11 mouse cellular contexts compared by ENCODE assay signal in genomic region chr4:139341556-139342233, GRCm38 (mm10). TPM values are rescaled to one million over a fixed set of nuclear protein-coding genes. Genes with fewer than 3 reads are reported as not detected.
A peak's percentile ranks its signal among the peaks of the same experiment; 100 is the strongest.
DNase-seq lines count a peak whose midpoint lies in the region; ATAC-seq and TF ChIP-seq lines count a peak whose summit lies in the region.
"Had no signal": no experiment of that assay in that cellular context is flagged by ENCODE, and none has a peak within 500 bp of the region (broad histone marks: within the 10 kb centered on the region; RNA-seq: fewer than 3 reads in every experiment).

No protein-coding gene starts in this region.

- no peaks in the 10 kb centered on the region for H3K27me3 ChIP-seq in cerebellum, adult 2 months (ENCODE audit: control insufficient read depth, insufficient read depth, low read length)
- no peaks in the 10 kb centered on the region; the same call in 1 of the 2 replicates for H3K27me3 ChIP-seq in forebrain, embryonic 11.5 days (ENCODE audit: control insufficient read depth, insufficient read depth, low read length)

- no peak for ATAC-seq in forebrain, embryonic 11.5 days (replicated peaks; ENCODE audit: low FRiP score)

- no peaks in the 10 kb centered on the region; the same call in 1 of the 2 replicates for H3K36me3 ChIP-seq in forebrain, embryonic 11.5 days (ENCODE audit: control insufficient read depth, insufficient read depth, low read length)

- DNase-seq in heart, postnatal 4 days: peak; percentile 29
- DNase-seq in heart, adult 18-20 months: no peak
- peak; percentile 46 for DNase-seq in 3134 (ENCODE audit: extremely low read depth, insufficient read length, low spot score)
- peak; percentile 89 for DNase-seq in adrenal gland, postnatal 14 days
- peak; percentile 28 to 36 for DNase-seq in lung, postnatal 4 days
- no peak for DNase-seq in cerebellum, adult 2 months
- no peak for DNase-seq in frontal cortex, postnatal 25 days (ENCODE audit: low spot score in 2 of 2)
- DNase-seq in forebrain, embryonic 11.5 days (ENCODE audit: low spot score): no peak
- DNase-seq: cerebellum, postnatal 10 days had no signal

- 55% methylated on average over 7 of the region's 7 CpGs for WGBS in cerebellum, adult 2 months
- WGBS in forebrain, embryonic 11.5 days: 77% methylated on average over 7 of the region's 7 CpGs

- no peak for TF ChIP-seq CTCF in cerebellum, adult 2 months (IDR thresholded peaks at IDR 0.05; ENCODE audit: borderline replicate concordance, insufficient read depth, low read depth, low read length)

- H3K4me3 ChIP-seq in cerebellum, adult 2 months (replicated peaks; ENCODE audit: insufficient read depth, low read depth, low read length): no peak overlapping the region
- H3K4me3 ChIP-seq in forebrain, embryonic 11.5 days (ENCODE audit: low read depth, low read length): no peak overlapping the region
- H3K4me3 ChIP-seq: hindbrain, embryonic 10.5 days; layer of hippocampus, adult 2 months had no signal

- no peak overlapping the region for H3K4me2 ChIP-seq in forebrain, embryonic 11.5 days (ENCODE audit: low read depth, low read length, severe bottlenecking)

- no peaks in the 10 kb centered on the region for H3K9me3 ChIP-seq in forebrain, embryonic 11.5 days (ENCODE audit: control insufficient read depth, low read length)
- H3K9me3 ChIP-seq: hindbrain, embryonic 10.5 days had no signal

- no peak overlapping the region for H3K27ac ChIP-seq in cerebellum, adult 2 months (ENCODE audit: insufficient read depth, low read length)
- no peak overlapping the region for H3K27ac ChIP-seq in forebrain, embryonic 11.5 days (ENCODE audit: low read depth, low read length)
- H3K27ac ChIP-seq: hindbrain, embryonic 10.5 days; layer of hippocampus, adult 2 months had no signal

- TF ChIP-seq POLR2A in cerebellum, adult 2 months (IDR thresholded peaks at IDR 0.05; ENCODE audit: borderline replicate concordance, insufficient read depth, low read length): no peak

- H3K9ac ChIP-seq in forebrain, embryonic 11.5 days (ENCODE audit: low read length): no peak overlapping the region

- no peaks in the 10 kb centered on the region for H3K4me1 ChIP-seq in cerebellum, adult 2 months (ENCODE audit: control insufficient read depth, insufficient read depth, low read length)
- H3K4me1 ChIP-seq in forebrain, embryonic 11.5 days (replicated peaks; ENCODE audit: control insufficient read depth, insufficient read depth, low read length): no peaks in the 10 kb centered on the region

RNA-seq across cellular contexts. Expression of gene Mrto4, which starts 10.7 kb away (rescaled TPM):
- 10 to 100 TPM; 46.5 to 47.7 TPM for total RNA-seq in heart, postnatal 4 days (2021)
- 10 to 100 TPM; 26.0 to 30.7 TPM for total RNA-seq in heart, adult 18-20 months (2021)
- 55.0 and 64.9 TPM in 2 replicates for total RNA-seq in adrenal gland, postnatal 14 days (2021)
- 50.2 and 56.4 TPM in 2 replicates for polyA plus RNA-seq in cerebellum, adult 2 months (2012; rRNA removed)
- 131 and 138 TPM in 2 replicates for polyA plus RNA-seq in forebrain, embryonic 11.5 days (2014; fragmentation: Nextera tagmentation; extraction: Ambion mirVana)

RNA-seq across cellular contexts. Expression of gene Emc1, which starts 10.7 kb away (rescaled TPM):
- total RNA-seq in heart, postnatal 4 days (2021): 10 to 100 TPM; 46.8 to 50.1 TPM
- 10 to 100 TPM; 47.8 to 52.4 TPM for total RNA-seq in heart, adult 18-20 months (2021)
- total RNA-seq in adrenal gland, postnatal 14 days (2021): 41.2 and 43.1 TPM in 2 replicates
- 77.1 and 78.2 TPM in 2 replicates for polyA plus RNA-seq in cerebellum, adult 2 months (2012; rRNA removed)
- 30.2 and 31.9 TPM in 2 replicates for polyA plus RNA-seq in forebrain, embryonic 11.5 days (2014; fragmentation: Nextera tagmentation; extraction: Ambion mirVana)

RNA-seq across cellular contexts. Expression of gene Ubr4, which starts 10.7 kb away (rescaled TPM):
- total RNA-seq in heart, postnatal 4 days (2021): 100 to 1,000 TPM; 124 to 126 TPM
- 100 to 1,000 TPM in 1 of 2 experiments, 10 to 100 TPM in 1; 93.4 to 104 TPM for total RNA-seq in heart, adult 18-20 months (2021)
- 124 and 133 TPM in 2 replicates for total RNA-seq in adrenal gland, postnatal 14 days (2021)
- 256 TPM in 2 replicates for polyA plus RNA-seq in cerebellum, adult 2 months (2012; rRNA removed)
- 100 and 106 TPM in 2 replicates for polyA plus RNA-seq in forebrain, embryonic 11.5 days (2014; fragmentation: Nextera tagmentation; extraction: Ambion mirVana)

RNA-seq across cellular contexts. Expression of gene Akr7a5, which starts 31.2 kb away (rescaled TPM):
- total RNA-seq in heart, postnatal 4 days (2021): 10 to 100 TPM; 28.4 to 32.9 TPM
- total RNA-seq in heart, adult 18-20 months (2021): 10 to 100 TPM; 55.9 to 57.5 TPM
- 61.0 and 62.5 TPM in 2 replicates for total RNA-seq in adrenal gland, postnatal 14 days (2021)
- polyA plus RNA-seq in cerebellum, adult 2 months (2012; rRNA removed): 22.3 and 25.3 TPM in 2 replicates
- 97.4 and 103 TPM in 2 replicates for polyA plus RNA-seq in forebrain, embryonic 11.5 days (2014; fragmentation: Nextera tagmentation; extraction: Ambion mirVana)

RNA-seq across cellular contexts. Expression of gene Pqlc2, which starts 31.2 kb away (rescaled TPM):
- total RNA-seq in heart, postnatal 4 days (2021): 1 to 10 TPM; 3.9 TPM
- total RNA-seq in heart, adult 18-20 months (2021): 1 to 10 TPM; 5.0 to 5.8 TPM
- total RNA-seq in adrenal gland, postnatal 14 days (2021): 7.5 and 10.0 TPM in 2 replicates
- polyA plus RNA-seq in cerebellum, adult 2 months (2012; rRNA removed): 42.3 and 44.4 TPM in 2 replicates
- 11.4 and 16.4 TPM in 2 replicates for polyA plus RNA-seq in forebrain, embryonic 11.5 days (2014; fragmentation: Nextera tagmentation; extraction: Ambion mirVana)

Comparison
In these comparisons a context has a peak if more than half of its experiments do, and no peak if none do; other contexts are left out.
1. DNase-seq: peak in heart, postnatal 4 days (single experiment), 3134 (single experiment), adrenal gland, postnatal 14 days (single experiment) and lung, postnatal 4 days (2 of 2); none in heart, adult 18-20 months (0 of 2), cerebellum, adult 2 months (0 of 2), frontal cortex, postnatal 25 days (0 of 2) and forebrain, embryonic 11.5 days (single experiment).